Mouse (Mus musculus) spleen, adult 18-20 months (tissue): ENCODE results near the gene Slc38a4.
A peak's percentile ranks its signal among the peaks of the same experiment; 100 is the strongest.

Experiments used
- DNase-seq, 2 experiments: peaks; one replicate each; pipeline ENCODE4 v3.0.0; 2022; ENCODE audit warnings: mixed read lengths in 2 of 2

Slc38a4 gene

GRCm38 (mm10) chr15:96963318-96963717, 92.4 kb downstream of the Slc38a4 start:
- no peak for DNase-seq

GRCm38 (mm10) chr15:96960343-96960742, 95.4 kb downstream of the Slc38a4 start:
- no peak for DNase-seq

GRCm38 (mm10) chr15:96959247-96959646, 96.5 kb downstream of the Slc38a4 start:
- DNase-seq = no peak

DNA sequence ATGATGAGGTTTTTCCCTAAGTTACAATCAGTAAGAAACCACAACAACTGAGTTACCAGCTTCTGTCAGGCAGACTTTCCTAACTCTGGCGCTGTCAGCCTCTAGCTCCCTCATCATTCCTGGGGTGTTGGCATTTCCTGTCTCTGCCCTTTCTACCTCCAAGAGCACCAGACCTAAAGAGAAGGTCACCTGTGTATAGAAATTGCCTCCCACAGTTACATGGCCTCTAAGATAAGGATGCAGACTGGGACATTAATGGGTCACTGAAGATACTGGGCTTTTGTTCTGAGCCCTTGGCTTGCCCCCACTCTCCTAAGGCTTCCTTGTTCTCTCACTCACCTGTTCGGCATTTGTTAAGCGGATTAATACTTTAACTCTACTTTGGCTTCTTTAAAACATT, 99.1 kb downstream of the Slc38a4 start:
- no peak for DNase-seq

DNA sequence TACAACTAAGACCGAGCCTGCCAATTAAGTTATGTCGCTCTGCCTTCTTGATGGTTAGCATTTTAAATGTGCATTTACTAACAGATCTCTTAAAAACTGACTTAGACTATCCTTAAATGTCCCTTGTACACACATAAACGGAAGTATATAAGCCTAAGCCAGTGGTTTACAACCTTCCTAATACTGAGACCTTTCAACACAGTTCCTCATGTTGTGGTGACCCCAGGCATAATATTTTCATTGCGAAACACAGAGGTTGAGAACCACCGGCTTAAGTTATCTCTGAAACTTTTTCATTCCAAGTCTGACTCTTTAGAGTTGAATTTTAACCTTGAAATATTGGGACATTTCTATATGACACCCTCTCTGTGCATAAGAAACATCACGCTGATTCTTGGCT, 101.4 kb downstream of the Slc38a4 start:
- no peak for DNase-seq

DNA sequence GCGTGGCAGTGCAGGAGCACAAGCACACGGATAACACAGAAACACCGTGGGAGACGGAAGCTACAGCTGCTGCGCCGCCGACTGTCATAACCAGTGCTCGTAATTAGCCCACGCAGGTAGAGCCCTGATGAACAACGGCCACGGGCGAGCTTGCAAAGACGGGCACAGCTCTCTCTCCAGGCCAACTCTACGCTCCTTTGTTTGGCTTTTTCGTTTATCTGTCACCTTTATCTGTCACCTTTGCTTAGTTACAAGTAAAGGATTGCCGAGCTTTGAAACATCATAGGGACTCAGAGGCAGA, 101.9 kb downstream of the Slc38a4 start:
- DNase-seq = no peak

- DNase-seq = peak; percentile 10 to 56
Measured at GRCm38 (mm10) chr15:96953112-96953937, 102.4 kb downstream of the Slc38a4 start.

- no peak for DNase-seq
Measured at GRCm38 (mm10) chr15:96952488-96952887, 103.3 kb downstream of the Slc38a4 start.

DNA sequence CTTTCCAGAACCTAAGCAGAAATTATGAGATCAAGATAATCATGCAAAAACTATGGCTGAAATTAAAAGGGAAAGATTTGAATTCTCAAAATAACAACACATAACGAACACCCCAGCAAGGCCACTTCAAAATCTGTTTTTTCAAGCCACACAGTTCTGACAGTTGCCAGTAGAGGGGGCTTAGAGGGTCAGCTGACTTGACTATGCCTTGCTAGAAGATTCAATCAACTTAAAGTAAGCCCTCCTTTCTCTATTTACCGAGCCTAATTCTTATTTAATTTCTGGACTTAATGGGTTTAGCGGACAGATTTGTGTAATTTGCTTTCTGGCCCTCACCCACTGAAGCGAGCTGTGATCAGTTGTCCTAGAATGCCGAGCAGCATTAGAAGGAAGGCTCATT, 104.0 kb downstream of the Slc38a4 start:
- DNase-seq = no peak

- peak in 1 of 2 experiments; percentile 53 for DNase-seq
Measured at GRCm38 (mm10) chr15:96948471-96948870, 107.3 kb downstream of the Slc38a4 start.
